Mouse (Mus musculus) midbrain, postnatal 0 days (tissue): ENCODE measurements around the gene Hspa5. TPM values are rescaled to one million over a fixed set of nuclear protein-coding genes. Genes with fewer than 3 reads are reported as not detected.

Experiments used
- ATAC-seq: fragments of 200-750 bp; cut with Nextera tagmentation; 2 replicates; pipeline ENCODE4 v1.8.0; 2017; ENCODE audit warnings: moderate number of reproducible peaks, mild to moderate bottlenecking, moderate TSS enrichment, moderate library complexity; ENCODE audit not compliant: low FRiP score
- DNase-seq: peaks from one replicate; pipeline ENCODE4 v3.0.0-alpha.2; 2015; ENCODE audit warnings: low spot score
- H3K27ac ChIP-seq: fragments of 300-500 bp; sonication (generic); 2 replicates; pipeline ENCODE4 v1.5.1; 2014; ENCODE audit warnings: low read depth, mild to moderate bottlenecking, low read length, mixed read lengths
- H3K27me3 ChIP-seq: fragments of 300-500 bp; sonication (generic); 2 replicates; pipeline ENCODE4 v1.6.1; 2014; ENCODE audit warnings: low read length, control low read depth, mixed read lengths; ENCODE audit not compliant: insufficient read depth
- H3K36me3 ChIP-seq: fragments of 300-500 bp; sonication (generic); 2 replicates; pipeline ENCODE4 v1.6.1; 2014; ENCODE audit warnings: low read length, control low read depth, mixed read lengths; ENCODE audit not compliant: insufficient read depth
- H3K4me1 ChIP-seq: fragments of 300-500 bp; sonication (generic); 2 replicates; pipeline ENCODE4 v1.6.1; 2014; ENCODE audit warnings: mild to moderate bottlenecking, control low read depth, antibody characterized with exemption, low read length, mixed read lengths; ENCODE audit not compliant: insufficient read depth
- H3K4me2 ChIP-seq: fragments of 300-500 bp; sonication (generic); 2 replicates; pipeline ENCODE4 v1.6.1; 2014; ENCODE audit warnings: low read depth, mild to moderate bottlenecking, low read length, mixed read lengths; ENCODE audit not compliant: poor library complexity, severe bottlenecking
- H3K4me3 ChIP-seq: fragments of 300-500 bp; sonication (generic); 2 replicates; pipeline ENCODE4 v1.5.1; 2014; ENCODE audit warnings: low read depth, mild to moderate bottlenecking, low read length, moderate library complexity
- H3K9ac ChIP-seq: fragments of 300-500 bp; sonication (generic); replicated peaks from 2 replicates; pipeline ENCODE4 v1.6.1; 2014; ENCODE audit warnings: mild to moderate bottlenecking, low read length, moderate library complexity, mixed read lengths; ENCODE audit not compliant: poor library complexity, severe bottlenecking
- H3K9me3 ChIP-seq: fragments of 300-500 bp; sonication (generic); 2 replicates; pipeline ENCODE4 v1.6.1; 2016; ENCODE audit warnings: low read length, control low read depth
- CTCF ChIP-seq: IDR thresholded peaks from 2 replicates; pipeline ENCODE4 v1.5.1; 2016; ENCODE audit warnings: antibody characterized with exemption, mild to moderate bottlenecking
- WGBS: fragments of 180-500 bp; shearing (Covaris S2); extraction: QIAGEN DNeasy Blood & Tissue Kit; methylation state at CpG from one replicate; pipeline ENCODE4 v1.1.7; 2014; 5-methylcytosine and 5-hydroxymethylcytosine counted together
- polyA plus RNA-seq: library from polyadenylated mRNA; unstranded; fragments of >200 nt; fragmentation: Nextera tagmentation; extraction: Ambion mirVana; gene quantifications from 2 replicates; pipeline ENCODE4 v1.2.1, GENCODE M21; 2015
- total RNA-seq: library from RNA; depleted of rRNA; stranded (reverse); fragments of >200 nt; gene quantifications from 2 replicates; pipeline ENCODE4 v1.2.3, GENCODE M21; 2014

The Hspa5 gene
- total and polyA plus RNA-seq, 2 experiments from 2014 or later = 194 to 331 TPM

DNA sequence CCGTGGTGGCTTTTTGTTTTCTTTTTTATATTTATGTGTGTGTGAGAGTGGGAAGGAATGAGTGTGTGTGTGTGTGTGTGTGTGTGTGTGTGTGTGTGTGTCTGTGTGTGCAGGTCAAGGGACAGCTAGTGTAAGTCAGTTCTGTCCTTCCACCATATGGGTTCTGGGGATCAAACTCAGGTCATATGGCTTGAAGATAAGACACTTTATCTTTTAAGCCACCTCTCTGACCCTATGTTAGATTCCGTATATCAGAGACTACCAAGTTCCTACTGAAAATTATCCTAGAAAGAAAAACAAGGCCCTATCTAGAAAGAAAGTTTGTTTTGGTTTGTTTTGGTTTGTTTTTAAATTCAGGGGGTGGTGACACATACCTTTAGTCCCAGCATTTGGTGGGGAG, 9.6 kb upstream of the Hspa5 start:
- Histone ChIP-seq H3K4me2 (no peak overlapping the region), H3K9me3 (no peaks in the 10 kb centered on the region), H3K4me3 (no peak overlapping the region), H3K36me3 (no peaks in the 10 kb centered on the region), H3K27ac (no peak overlapping the region), H3K9ac (no peak overlapping the region), H3K4me1 (no peaks in the 10 kb centered on the region), H3K27me3 (no peaks in the 10 kb centered on the region)
- DNase-seq (no peak), ATAC-seq (no peak)
- no peak for TF ChIP-seq CTCF
- WGBS = 92% methylated on average over 2 of the region's 2 CpGs

DNA sequence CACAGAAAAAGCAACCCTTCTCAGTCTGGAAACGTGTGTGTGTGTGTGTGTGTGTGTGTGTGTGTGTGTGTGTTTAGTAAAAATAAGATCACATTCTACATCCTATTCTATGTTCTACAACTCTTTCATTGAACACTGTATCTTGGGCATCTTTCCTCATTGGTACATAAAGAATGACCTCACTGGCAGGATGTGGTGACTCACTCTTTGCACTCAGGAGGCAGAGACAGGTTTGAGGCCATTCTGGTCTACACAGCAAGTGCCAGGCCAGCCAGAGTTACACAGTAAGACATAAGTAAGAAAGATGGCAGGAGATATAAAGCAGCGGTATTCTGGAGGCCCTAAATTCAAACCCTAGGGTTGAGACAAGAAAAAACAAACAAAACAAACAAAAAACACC, 8.9 kb upstream of the Hspa5 start:
- Histone ChIP-seq H3K36me3 (no peaks in the 10 kb centered on the region), H3K9ac (no peak overlapping the region), H3K4me2 (no peak overlapping the region), H3K4me1 (no peaks in the 10 kb centered on the region), H3K9me3 (no peaks in the 10 kb centered on the region), H3K4me3 (no peak overlapping the region), H3K27ac (no peak overlapping the region), H3K27me3 (no peaks in the 10 kb centered on the region)
- ATAC-seq = no peak
- no peak for DNase-seq
- TF ChIP-seq CTCF = no peak
- WGBS = 67% methylated on average over 2 of the region's 2 CpGs

DNA sequence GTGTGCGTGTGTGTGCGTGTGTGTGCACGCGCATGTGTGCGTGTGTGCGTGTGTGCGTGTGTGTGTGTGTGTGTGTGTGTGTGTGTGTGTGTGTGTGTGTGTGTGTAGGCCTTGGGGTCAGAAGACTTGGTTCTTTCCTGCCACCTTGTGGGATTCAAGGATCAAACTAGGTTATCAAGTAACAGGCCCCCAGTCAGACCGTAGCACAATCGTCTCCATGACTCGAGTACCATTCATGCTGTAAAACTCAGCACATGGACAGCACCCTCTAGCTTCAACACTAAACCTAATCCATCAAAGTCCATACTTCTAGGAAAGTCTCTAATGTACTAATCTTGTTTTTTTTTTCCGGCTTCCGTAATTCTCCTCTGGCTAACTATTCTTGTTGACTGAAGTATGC, 7.0 kb upstream of the Hspa5 start:
- WGBS = 50% methylated on average over 12 of the region's 12 CpGs
- Histone ChIP-seq H3K4me1 (no peaks in the 10 kb centered on the region), H3K9me3 (no peaks in the 10 kb centered on the region), H3K9ac (no peak overlapping the region), H3K27ac (no peak overlapping the region), H3K27me3 (no peaks in the 10 kb centered on the region), H3K4me2 (no peak overlapping the region), H3K36me3 (no peaks in the 10 kb centered on the region), H3K4me3 (no peak overlapping the region)
- ATAC-seq = no peak
- TF ChIP-seq CTCF = peak; percentile 40
- no peak for DNase-seq

DNA sequence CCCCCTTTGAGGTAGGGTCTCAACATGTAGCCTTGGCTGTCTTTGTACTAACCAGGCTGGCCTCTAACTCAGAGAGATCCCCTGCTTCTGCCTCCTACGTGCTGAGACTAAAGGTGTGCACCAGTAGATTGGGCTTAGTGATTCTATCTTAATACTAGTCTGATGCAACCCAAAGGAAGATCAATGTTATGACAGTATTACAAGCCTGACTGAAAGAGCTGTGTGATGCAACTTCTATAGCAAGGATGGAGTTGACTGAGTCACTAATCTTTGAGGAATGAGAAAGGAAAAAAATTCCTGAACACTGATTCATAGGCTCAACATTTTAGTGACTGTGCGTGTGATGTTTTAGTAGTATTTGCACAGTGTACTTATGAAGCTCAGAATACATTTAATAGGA, 1.7 kb upstream of the Hspa5 start:
- DNase-seq (no peak), ATAC-seq (no peak)
- 97% methylated on average over 2 of the region's 2 CpGs for WGBS

DNA sequence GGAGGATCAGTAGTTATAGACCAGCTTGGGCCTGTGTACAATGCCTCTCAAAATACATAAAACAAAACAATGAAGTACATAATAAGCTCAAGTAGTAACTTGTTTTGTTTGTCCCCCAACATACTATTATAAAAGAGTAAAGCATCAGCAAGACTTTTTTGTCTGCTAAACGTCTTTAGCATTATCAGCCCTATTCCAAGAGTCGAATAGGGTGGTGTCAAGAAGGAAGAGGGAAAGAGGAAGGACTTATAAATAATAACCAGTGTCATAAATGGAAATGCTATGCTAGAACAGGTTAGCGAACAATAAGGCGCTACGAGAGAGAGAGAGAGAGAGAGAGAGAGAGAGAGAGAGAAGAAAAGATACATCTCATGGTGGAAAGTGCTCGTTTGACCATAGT, 819 bp upstream of the Hspa5 start:
- Histone ChIP-seq H3K36me3 (peaks cover 20% of the 10 kb centered on the region), H3K4me3 (peak overlapping the region; percentile 88), H3K27me3 (no peaks in the 10 kb centered on the region), H3K27ac (peak overlapping the region; percentile 90), H3K9me3 (no peaks in the 10 kb centered on the region), H3K9ac (peak overlapping the region; percentile 95), H3K4me1 (peaks cover 13% of the 10 kb centered on the region; the same call in 1 of the 2 replicates), H3K4me2 (peak overlapping the region; percentile 66)
- no peak for TF ChIP-seq CTCF
- ATAC-seq = no peak
- WGBS = 6% methylated on average over 6 of the region's 6 CpGs
- no peak for DNase-seq

More for the DNA sequence above, 1.7 kb upstream of the Hspa5 start:
- Histone ChIP-seq H3K4me3 (no peak overlapping the region), H3K27ac (no peak overlapping the region), H3K27me3 (no peaks in the 10 kb centered on the region), H3K4me1 (peaks cover 13% of the 10 kb centered on the region; the same call in 1 of the 2 replicates), H3K36me3 (peaks cover 16% of the 10 kb centered on the region), H3K4me2 (no peak overlapping the region), H3K9ac (no peak overlapping the region), H3K9me3 (no peaks in the 10 kb centered on the region)
- TF ChIP-seq CTCF = no peak

DNA sequence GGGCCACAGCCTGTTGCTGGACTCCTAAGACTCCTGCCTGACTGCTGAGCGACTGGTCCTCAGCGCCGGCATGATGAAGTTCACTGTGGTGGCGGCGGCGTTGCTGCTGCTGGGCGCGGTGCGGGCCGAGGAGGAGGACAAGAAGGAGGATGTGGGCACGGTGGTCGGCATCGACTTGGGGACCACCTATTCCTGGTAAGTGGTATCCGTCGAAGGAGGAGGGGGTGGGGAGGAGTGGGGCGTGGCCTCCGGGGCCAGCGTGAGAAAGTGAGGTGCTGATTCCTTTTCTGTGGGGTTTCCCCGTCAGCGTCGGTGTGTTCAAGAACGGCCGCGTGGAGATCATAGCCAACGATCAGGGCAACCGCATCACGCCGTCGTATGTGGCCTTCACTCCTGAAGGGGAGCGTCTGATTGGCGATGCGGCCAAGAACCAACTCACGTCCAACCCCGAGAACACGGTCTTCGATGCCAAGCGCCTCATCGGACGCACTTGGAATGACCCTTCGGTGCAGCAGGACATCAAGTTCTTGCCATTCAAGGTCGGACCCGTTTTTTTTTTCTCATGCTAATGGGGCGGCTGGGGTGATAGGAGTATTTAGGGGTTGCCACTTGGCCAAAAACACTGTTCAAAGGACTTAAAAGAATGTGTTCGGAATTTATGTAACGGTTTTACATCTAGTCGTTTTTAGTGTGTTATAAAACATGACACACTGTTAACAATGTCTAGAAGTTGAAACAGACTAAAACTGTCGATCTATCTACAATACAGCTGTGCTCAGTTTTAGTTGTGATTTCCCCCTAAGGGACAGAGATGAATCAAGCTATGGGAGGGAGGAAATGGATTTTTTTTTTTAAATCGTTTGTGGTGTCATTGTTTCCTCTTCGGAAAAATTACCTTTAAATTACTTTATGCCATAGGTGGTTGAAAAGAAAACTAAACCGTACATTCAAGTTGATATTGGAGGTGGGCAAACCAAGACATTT, 774 bp downstream of the Hspa5 start:
- Histone ChIP-seq H3K9ac (peak overlapping the region; percentile 98), H3K27ac (peak overlapping the region; percentile 95), H3K36me3 (peaks cover 28% of the 10 kb centered on the region), H3K4me1 (peaks cover 13% of the 10 kb centered on the region; the same call in 1 of the 2 replicates), H3K27me3 (no peaks in the 10 kb centered on the region), H3K4me2 (peak overlapping the region; percentile 62), H3K9me3 (no peaks in the 10 kb centered on the region), H3K4me3 (peak overlapping the region; percentile 88)
- TF ChIP-seq CTCF = no peak
- DNase-seq = peak; percentile 22
- ATAC-seq = peak; percentile 19; the same call in 1 of the 2 replicates
- WGBS = 4% methylated on average over 50 of the region's 50 CpGs
